Mouse (Mus musculus) midbrain, embryonic 10.5 days (tissue): ENCODE measurements around the gene Sox6. TPM values are rescaled to one million over a fixed set of nuclear protein-coding genes. Genes with fewer than 3 reads are reported as not detected.

Source experiments
- DNase-seq: peaks from one replicate; pipeline ENCODE4 v3.0.0-alpha.2; 2017; ENCODE audit warnings: low spot score
- H3K27ac ChIP-seq: fragments of 300-500 bp; sonication (generic); replicated peaks from 2 replicates; pipeline ENCODE4 v1.5.1; 2016; ENCODE audit warnings: mild to moderate bottlenecking
- H3K27me3 ChIP-seq: fragments of 300-500 bp; sonication (generic); 2 replicates; pipeline ENCODE4 v1.6.1; 2016; ENCODE audit warnings: low read depth, mild to moderate bottlenecking; ENCODE audit not compliant: poor library complexity, severe bottlenecking
- H3K36me3 ChIP-seq: fragments of 300-500 bp; sonication (generic); 2 replicates; pipeline ENCODE4 v1.6.1; 2016; ENCODE audit warnings: mild to moderate bottlenecking, moderate library complexity
- H3K4me1 ChIP-seq: fragments of 300-500 bp; sonication (generic); 2 replicates; pipeline ENCODE4 v1.6.1; 2016
- H3K4me3 ChIP-seq: fragments of 300-500 bp; sonication (generic); 2 replicates; pipeline ENCODE4 v1.5.1; 2016; ENCODE audit warnings: mild to moderate bottlenecking, moderate library complexity
- H3K9me3 ChIP-seq: fragments of 300-500 bp; sonication (generic); replicated peaks from 2 replicates; pipeline ENCODE4 v1.6.1; 2016; ENCODE audit warnings: mild to moderate bottlenecking
- WGBS: fragments of 180-500 bp; shearing (Covaris S2); methylation state at CpG from one replicate; pipeline ENCODE4 v1.1.7; 2016; 5-methylcytosine and 5-hydroxymethylcytosine counted together
- polyA plus RNA-seq: library from polyadenylated mRNA; unstranded; fragments of >200 nt; fragmentation: Nextera tagmentation; extraction: Ambion mirVana; gene quantifications from 2 replicates; pipeline ENCODE4 v1.2.1, GENCODE M21; 2016

Gene Sox6
- polyA plus RNA-seq, 1 experiment from 2014 or later: 25.5 TPM

- no peaks in the 10 kb centered on the region for H3K36me3 ChIP-seq
- H3K27me3 ChIP-seq: no peaks in the 10 kb centered on the region
- no peak overlapping the region for H3K27ac ChIP-seq
- no peak overlapping the region for H3K4me3 ChIP-seq
- WGBS: 92% methylated on average over 5 of the region's 5 CpGs
- no peaks in the 10 kb centered on the region for H3K9me3 ChIP-seq
- DNase-seq: no peak
- H3K4me1 ChIP-seq: no peaks in the 10 kb centered on the region
Observed at GRCm38 (mm10) chr7:115491721-115492120, 546.9 kb downstream of the Sox6 start.

DNA sequence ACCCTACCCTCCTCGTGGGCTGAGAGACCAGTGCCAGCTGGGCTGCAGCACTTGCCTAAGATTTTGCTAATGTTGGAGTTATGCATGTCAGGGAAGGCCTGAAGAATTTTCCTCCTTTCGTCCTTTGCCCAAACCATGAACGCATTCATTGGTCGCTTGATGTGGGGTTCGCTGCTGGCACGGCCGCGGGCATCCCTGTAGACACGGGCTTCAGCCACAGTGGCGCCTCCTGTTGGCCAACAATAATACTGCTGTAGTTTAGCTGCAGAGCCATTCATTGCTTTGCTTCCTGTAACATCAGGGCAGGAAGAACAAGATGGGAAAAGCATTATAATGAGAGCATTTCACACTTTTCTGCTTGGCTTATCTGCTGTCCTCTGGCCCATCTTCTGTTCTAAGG lies 549.0 kb downstream of the Sox6 start:
- Histone ChIP-seq H3K4me3 (no peak overlapping the region), H3K4me1 (no peaks in the 10 kb centered on the region), H3K27ac (no peak overlapping the region), H3K9me3 (no peaks in the 10 kb centered on the region), H3K27me3 (no peaks in the 10 kb centered on the region), H3K36me3 (no peaks in the 10 kb centered on the region)
- DNase-seq: no peak
- WGBS: 64% methylated on average over 10 of the region's 10 CpGs

DNA sequence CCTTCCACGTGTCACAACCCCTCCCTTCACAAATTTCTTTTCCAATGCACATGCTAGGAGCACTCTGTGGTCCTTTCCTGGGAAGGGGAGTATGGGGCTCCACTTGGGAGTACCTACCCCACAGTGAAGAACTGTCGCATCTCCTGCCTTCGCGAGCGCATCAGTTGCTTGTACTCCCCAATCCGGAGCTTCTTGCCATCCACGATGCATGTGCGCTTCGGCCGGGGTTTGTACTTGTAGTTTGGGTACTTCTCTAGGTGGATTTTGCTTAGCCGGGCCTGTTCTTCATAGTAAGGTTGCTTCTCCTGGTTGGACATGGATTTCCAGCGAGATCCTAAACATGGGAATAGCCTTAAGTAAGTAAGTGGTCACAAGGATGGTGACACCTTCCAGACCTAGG lies 552.2 kb downstream of the Sox6 start:
- Histone ChIP-seq H3K9me3 (no peaks in the 10 kb centered on the region), H3K27ac (no peak overlapping the region), H3K36me3 (no peaks in the 10 kb centered on the region), H3K4me1 (no peaks in the 10 kb centered on the region), H3K4me3 (no peak overlapping the region), H3K27me3 (no peaks in the 10 kb centered on the region)
- WGBS: 93% methylated on average over 12 of the region's 12 CpGs
- no peak for DNase-seq

- Histone ChIP-seq H3K4me3 (no peak overlapping the region), H3K27ac (peak overlapping the region; percentile 53), H3K27me3 (no peaks in the 10 kb centered on the region), H3K4me1 (no peaks in the 10 kb centered on the region), H3K36me3 (no peaks in the 10 kb centered on the region), H3K9me3 (no peaks in the 10 kb centered on the region)
- DNase-seq: no peak
- 86% methylated on average over 2 of the region's 2 CpGs for WGBS
Observed at GRCm38 (mm10) chr7:115485664-115486409, 552.8 kb downstream of the Sox6 start.

GRCm38 (mm10) chr7:115477763-115478162 lies 560.8 kb downstream of the Sox6 start:
- Histone ChIP-seq H3K27me3 (no peaks in the 10 kb centered on the region), H3K9me3 (no peaks in the 10 kb centered on the region), H3K4me1 (no peaks in the 10 kb centered on the region), H3K4me3 (no peak overlapping the region), H3K27ac (no peak overlapping the region), H3K36me3 (no peaks in the 10 kb centered on the region)
- DNase-seq: no peak
- WGBS: 80% methylated on average over 2 of the region's 2 CpGs

DNA sequence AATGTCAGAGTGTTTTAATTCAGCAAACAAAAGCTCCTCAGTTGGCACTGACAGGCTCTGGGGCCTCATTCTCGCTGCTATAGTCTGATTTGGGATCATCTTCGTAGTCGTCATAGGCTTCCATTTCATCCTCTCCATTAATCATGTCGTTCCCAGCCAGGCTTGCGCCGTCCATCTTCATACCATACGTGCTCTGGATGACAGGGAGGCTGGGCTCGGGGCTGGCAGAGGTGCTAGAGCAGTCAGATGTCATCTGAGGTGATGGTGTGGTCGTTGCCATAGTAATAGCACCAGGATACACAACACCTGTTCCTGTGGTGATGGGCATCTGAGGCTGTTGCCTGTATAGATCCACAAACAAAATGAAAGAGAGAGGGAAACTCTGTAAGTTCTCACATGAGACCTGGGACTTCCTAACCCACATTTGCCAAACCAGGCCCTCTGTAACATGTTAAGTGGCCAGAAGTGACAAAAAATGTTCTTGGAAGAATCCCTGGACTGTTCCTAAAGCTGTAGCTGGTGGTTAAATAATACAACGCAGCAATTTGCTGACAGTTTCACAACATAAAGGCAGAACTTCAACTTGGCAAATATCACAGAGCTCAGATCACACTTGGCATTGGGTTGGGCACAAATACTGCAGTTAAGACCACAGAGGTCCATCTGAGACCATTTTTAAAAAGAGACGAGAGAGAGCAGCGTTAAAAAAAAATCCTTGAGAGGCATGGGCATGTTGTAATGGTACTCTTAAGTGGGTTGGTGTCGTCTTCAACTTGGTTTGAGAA lies 561.5 kb downstream of the Sox6 start:
- H3K27ac ChIP-seq: no peak overlapping the region
- H3K4me3 ChIP-seq: no peak overlapping the region
- no peaks in the 10 kb centered on the region for H3K9me3 ChIP-seq
- peaks cover 5% of the 10 kb centered on the region for H3K4me1 ChIP-seq
- H3K27me3 ChIP-seq: no peaks in the 10 kb centered on the region
- no peak for DNase-seq
- H3K36me3 ChIP-seq: no peaks in the 10 kb centered on the region
- 80% methylated on average over 13 of the region's 13 CpGs for WGBS

GRCm38 (mm10) chr7:115475176-115475575 lies 563.4 kb downstream of the Sox6 start:
- H3K27me3 ChIP-seq: no peaks in the 10 kb centered on the region
- no peak overlapping the region for H3K27ac ChIP-seq
- H3K9me3 ChIP-seq: no peaks in the 10 kb centered on the region
- H3K4me3 ChIP-seq: no peak overlapping the region
- peaks cover 12% of the 10 kb centered on the region for H3K4me1 ChIP-seq
- 83% methylated on average over 6 of the region's 6 CpGs for WGBS
- no peaks in the 10 kb centered on the region for H3K36me3 ChIP-seq
- no peak for DNase-seq

- Histone ChIP-seq H3K4me3 (no peak overlapping the region), H3K4me1 (peaks cover 12% of the 10 kb centered on the region), H3K9me3 (no peaks in the 10 kb centered on the region), H3K27me3 (no peaks in the 10 kb centered on the region), H3K36me3 (no peaks in the 10 kb centered on the region), H3K27ac (no peak overlapping the region)
- 91% methylated on average over 9 of the region's 9 CpGs for WGBS
- DNase-seq: no peak
Observed at GRCm38 (mm10) chr7:115474115-115474514, 564.5 kb downstream of the Sox6 start.

DNA sequence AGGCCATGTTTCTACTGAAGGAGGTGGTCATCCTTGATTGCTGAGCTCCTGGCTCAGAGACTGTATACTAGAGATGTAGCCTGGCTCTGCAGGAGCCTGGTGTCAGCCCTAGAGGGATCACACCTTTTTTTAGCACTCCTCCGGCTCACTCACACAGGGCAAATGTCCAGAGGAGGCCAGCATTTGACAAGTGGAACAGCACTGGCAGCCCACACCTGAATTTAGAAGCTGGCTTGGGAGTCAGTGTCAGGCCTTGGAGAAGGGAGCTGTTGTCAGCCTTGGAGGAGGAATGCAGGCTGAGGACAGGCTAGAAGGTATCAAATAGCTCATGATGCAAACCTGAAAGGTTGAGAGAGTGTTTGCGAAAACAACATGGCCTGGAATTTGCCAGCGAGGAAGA lies 565.7 kb downstream of the Sox6 start:
- Histone ChIP-seq H3K4me1 (peaks cover 12% of the 10 kb centered on the region), H3K4me3 (no peak overlapping the region), H3K27me3 (no peaks in the 10 kb centered on the region), H3K27ac (no peak overlapping the region), H3K9me3 (no peaks in the 10 kb centered on the region), H3K36me3 (no peaks in the 10 kb centered on the region)
- WGBS: 92% methylated on average over 3 of the region's 3 CpGs
- DNase-seq: no peak

GRCm38 (mm10) chr7:115471521-115471920 lies 567.1 kb downstream of the Sox6 start:
- H3K9me3 ChIP-seq: no peaks in the 10 kb centered on the region
- H3K4me1 ChIP-seq: peaks cover 12% of the 10 kb centered on the region
- H3K27me3 ChIP-seq: no peaks in the 10 kb centered on the region
- 61% methylated on average over 3 of the region's 3 CpGs for WGBS
- H3K36me3 ChIP-seq: no peaks in the 10 kb centered on the region
- H3K27ac ChIP-seq: no peak overlapping the region
- DNase-seq: no peak
- no peak overlapping the region for H3K4me3 ChIP-seq

DNA sequence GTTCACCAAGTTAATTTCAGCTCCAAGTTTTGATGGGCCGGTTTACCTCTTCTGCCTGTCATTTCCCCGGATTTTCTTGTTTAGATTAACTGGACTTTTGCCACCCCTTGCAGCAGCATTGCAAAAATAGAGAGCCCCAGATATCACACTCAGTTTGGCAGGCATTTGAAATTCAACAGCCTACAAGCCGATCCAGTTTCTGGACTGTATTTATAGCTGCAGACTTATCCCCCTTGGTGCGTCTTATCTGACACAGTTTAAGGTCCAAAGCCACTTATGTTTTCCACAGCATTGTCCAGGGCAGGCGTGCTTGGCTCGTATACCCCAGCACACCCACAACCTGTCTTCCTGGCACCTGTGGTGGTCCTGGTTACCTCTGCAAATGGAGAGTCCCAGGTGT lies 571.8 kb downstream of the Sox6 start:
- no peak overlapping the region for H3K4me3 ChIP-seq
- peaks cover 4% of the 10 kb centered on the region for H3K4me1 ChIP-seq
- no peak overlapping the region for H3K27ac ChIP-seq
- H3K36me3 ChIP-seq: no peaks in the 10 kb centered on the region
- H3K27me3 ChIP-seq: no peaks in the 10 kb centered on the region
- WGBS: 90% methylated on average over 6 of the region's 6 CpGs
- peaks cover 5% of the 10 kb centered on the region for H3K9me3 ChIP-seq
- DNase-seq: no peak

GRCm38 (mm10) chr7:115463367-115463766 lies 575.2 kb downstream of the Sox6 start:
- H3K36me3 ChIP-seq: no peaks in the 10 kb centered on the region
- no peaks in the 10 kb centered on the region for H3K4me1 ChIP-seq
- H3K27me3 ChIP-seq: no peaks in the 10 kb centered on the region
- DNase-seq: no peak
- H3K9me3 ChIP-seq: peaks cover 5% of the 10 kb centered on the region
- no peak overlapping the region for H3K27ac ChIP-seq
- WGBS: 93% methylated on average over 2 of the region's 2 CpGs
- no peak overlapping the region for H3K4me3 ChIP-seq

DNA sequence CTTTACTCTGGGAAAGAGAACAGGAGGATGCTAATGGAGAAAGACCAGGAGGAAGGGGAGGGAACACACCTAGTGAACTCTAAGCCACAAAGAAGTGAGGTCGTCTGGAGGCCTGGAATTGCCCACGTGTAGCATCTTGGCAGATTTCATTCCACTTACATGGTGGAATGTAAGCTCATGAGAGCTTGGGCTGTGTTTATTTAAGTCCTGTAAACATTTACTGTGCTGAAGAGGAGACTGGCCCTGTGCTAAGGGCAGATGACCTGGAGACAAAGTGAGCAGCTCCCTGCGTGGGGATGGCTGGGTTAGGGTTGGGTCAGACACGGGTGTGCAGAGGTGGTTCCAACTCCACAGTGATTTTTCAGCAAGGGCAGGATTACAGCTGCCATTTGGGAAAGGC lies 576.3 kb downstream of the Sox6 start:
- Histone ChIP-seq H3K27me3 (no peaks in the 10 kb centered on the region), H3K4me3 (no peak overlapping the region), H3K9me3 (peaks cover 5% of the 10 kb centered on the region), H3K27ac (no peak overlapping the region), H3K4me1 (no peaks in the 10 kb centered on the region), H3K36me3 (no peaks in the 10 kb centered on the region)
- no peak for DNase-seq
- WGBS: 74% methylated on average over 4 of the region's 4 CpGs
